Mouse (Mus musculus) lung, adult 2 months (tissue): ENCODE data around the gene Chrm5. TPM values are rescaled to one million over a fixed set of nuclear protein-coding genes. Genes with fewer than 3 reads are reported as not detected.

Source experiments
- DNase-seq: peaks from one replicate; pipeline ENCODE4 v3.0.0; 2022
- H3K4me1 ChIP-seq: fragments of 200-500 bp; 2 replicates; pipeline ENCODE4 v1.6.1; 2011; ENCODE audit warnings: low read length; ENCODE audit not compliant: control insufficient read depth, insufficient read depth
- H3K4me3 ChIP-seq: fragments of 200-500 bp; replicated peaks from 2 replicates; pipeline ENCODE3; 2011; ENCODE audit warnings: low read depth, mild to moderate bottlenecking, control low read depth, low read length; ENCODE audit errors: extremely low read depth
- CTCF ChIP-seq: fragments of 200-500 bp; IDR thresholded peaks from 2 replicates; pipeline ENCODE4 v1.5.1; 2011; ENCODE audit warnings: mild to moderate bottlenecking, low read length, control low read depth; ENCODE audit not compliant: insufficient read depth
- POLR2A ChIP-seq: fragments of 200-500 bp; IDR thresholded peaks from 2 replicates; pipeline ENCODE4 v1.6.1; 2011; ENCODE audit warnings: low read depth, mild to moderate bottlenecking, control low read depth, low read length, borderline replicate concordance; ENCODE audit errors: extremely low read depth
- whole genome bisulfite sequencing: fragments of 180-500 bp; shearing (Covaris S2); methylation state at CpG from one replicate; pipeline ENCODE4 v1.1.7; 2018; 5-methylcytosine and 5-hydroxymethylcytosine counted together
- polyA plus RNA-seq: library from polyadenylated mRNA; depleted of rRNA; stranded (reverse); fragments of >200 nt; gene quantifications from 2 replicates; pipeline ENCODE4 v1.2.3, GENCODE M21; 2012; rRNA removed

Gene Chrm5
- polyA plus RNA-seq, 1 experiment = not detected

DNA sequence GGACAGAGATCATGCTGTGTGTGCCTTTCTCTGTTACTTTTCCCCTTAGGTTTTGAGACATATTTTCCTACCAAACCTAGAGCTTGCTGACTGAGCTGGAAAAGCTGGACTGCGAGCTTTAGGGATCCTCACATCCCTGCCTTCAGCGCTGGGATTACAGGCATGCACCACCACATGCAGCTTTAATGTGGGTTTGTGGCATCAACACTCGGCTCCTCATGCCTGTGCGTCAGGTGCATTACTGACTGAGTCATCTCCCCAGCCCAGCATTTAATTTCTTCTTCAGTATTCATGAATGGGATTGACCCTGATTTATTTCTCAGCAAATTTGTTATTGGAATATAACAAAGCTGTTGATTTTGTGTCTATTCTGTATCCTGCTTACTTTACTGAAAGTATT lies 44.3 kb downstream of the Chrm5 start:
- no peak for DNase-seq
- Histone ChIP-seq H3K4me3 (no peak overlapping the region), H3K4me1 (no peaks in the 10 kb centered on the region; the same call in 1 of the 2 replicates)
- WGBS = 70% methylated on average over 4 of the region's 4 CpGs
- no peak for TF ChIP-seq CTCF
- TF ChIP-seq POLR2A = no peak

DNA sequence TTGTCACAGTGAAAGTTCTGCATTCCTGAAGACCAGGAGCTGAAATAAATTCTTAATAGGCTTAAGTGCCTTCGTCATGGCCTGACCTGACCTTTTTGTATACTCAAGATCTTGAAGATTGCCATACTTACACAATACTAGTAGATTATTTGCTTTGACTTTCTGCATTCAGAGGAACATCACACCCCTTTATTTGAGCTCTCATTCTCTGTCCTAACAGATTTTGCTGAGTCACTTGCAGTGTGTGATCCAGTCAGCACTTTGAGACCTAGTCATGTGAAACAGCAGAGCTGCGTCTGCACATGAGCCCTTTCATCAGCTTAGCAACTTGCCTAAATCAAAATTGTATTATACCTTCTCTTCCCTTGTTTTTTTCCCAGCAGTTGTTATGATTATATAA lies 47.2 kb downstream of the Chrm5 start:
- H3K4me1 ChIP-seq = no peaks in the 10 kb centered on the region; the same call in 1 of the 2 replicates
- TF ChIP-seq CTCF = no peak
- no peak for TF ChIP-seq POLR2A
- DNase-seq = no peak

DNA sequence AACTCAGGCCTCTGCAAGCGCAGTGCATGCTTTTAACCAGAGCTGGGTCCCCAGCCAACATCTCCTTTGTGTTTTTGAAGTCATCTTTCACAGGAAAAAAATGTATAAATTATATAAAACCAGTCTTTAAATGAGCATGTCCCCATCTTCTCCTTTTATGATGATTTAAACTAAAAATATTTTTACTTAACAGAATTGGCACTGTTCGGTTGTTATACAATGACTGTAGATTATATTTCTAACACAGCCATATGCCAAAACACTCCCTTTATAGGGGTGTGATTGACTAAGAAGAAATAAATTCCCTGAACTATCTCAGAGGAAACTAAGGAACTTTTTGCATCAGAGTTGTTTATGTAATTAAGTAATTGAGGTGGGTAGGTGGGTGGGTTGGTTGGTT lies 48.0 kb downstream of the Chrm5 start:
- TF ChIP-seq CTCF (no peak), POLR2A (no peak)
- Histone ChIP-seq H3K4me3 (no peak overlapping the region), H3K4me1 (no peaks in the 10 kb centered on the region)
- WGBS = 87% methylated on average over 2 of the region's 2 CpGs
- DNase-seq = no peak

More for the DNA sequence above, 47.2 kb downstream of the Chrm5 start:
- no peak overlapping the region for H3K4me3 ChIP-seq
- 51% methylated on average over 2 of the region's 2 CpGs for WGBS

DNA sequence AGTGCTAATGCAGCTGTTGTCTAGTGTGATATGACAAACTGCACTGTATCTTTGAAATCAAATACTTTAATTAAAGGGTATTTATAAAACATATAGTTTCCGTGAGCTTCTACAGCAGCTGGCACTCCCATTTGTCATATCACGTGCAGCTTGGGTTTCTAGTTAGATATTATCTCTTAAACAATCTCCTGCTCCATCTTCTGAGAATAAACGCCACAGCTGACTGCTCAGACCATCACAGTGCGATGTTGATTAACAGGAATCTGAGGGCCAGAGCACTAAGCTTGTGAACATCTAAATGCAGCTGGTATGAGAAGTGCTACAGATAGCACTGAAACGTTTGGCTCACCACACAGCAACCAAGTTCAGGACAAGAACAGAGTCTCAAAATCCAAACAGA lies 50.2 kb downstream of the Chrm5 start:
- DNase-seq = no peak
- WGBS = 35% methylated on average over 5 of the region's 5 CpGs
- H3K4me1 ChIP-seq = no peaks in the 10 kb centered on the region

DNA sequence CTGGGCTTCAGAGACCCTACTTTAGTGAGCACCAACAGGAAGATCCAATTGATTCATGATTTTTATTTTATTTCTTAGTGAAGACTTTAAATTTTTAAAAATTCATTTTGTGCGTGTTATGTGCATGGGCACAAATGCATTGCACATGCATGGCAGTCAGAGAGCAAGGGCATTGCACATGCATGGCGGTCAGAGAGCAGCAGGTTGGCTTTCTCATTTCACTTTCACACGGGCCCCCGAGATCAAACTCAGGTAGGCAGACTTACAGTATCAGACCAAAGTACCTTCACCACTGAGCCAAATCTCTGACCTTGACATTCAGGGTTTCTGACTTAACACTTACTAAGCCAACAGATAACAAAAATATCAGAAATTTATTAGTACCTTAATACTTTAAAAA lies 50.9 kb downstream of the Chrm5 start:
- H3K4me3 ChIP-seq = no peak overlapping the region
- H3K4me1 ChIP-seq = no peaks in the 10 kb centered on the region
- no peak for TF ChIP-seq CTCF
- no peak for DNase-seq
- WGBS = 88% methylated on average over 4 of the region's 4 CpGs

More for the DNA sequence above, 50.2 kb downstream of the Chrm5 start:
- no peak overlapping the region for H3K4me3 ChIP-seq
- TF ChIP-seq CTCF (no peak), POLR2A (no peak)

Other genes starting within 250 kb of the Chrm5 start
- gene Lpcat4, start 241.3 kb downstream of the Chrm5 start, polyA plus RNA-seq = 48.6 and 50.9 TPM in 2 replicates
- gene Nutm1, start 221.5 kb downstream of the Chrm5 start, polyA plus RNA-seq = not detected in 2 replicates
- gene Nop10, start 218.8 kb downstream of the Chrm5 start, polyA plus RNA-seq = 40.3 and 50.4 TPM in 2 replicates
- 34.7 and 49.1 TPM in 2 replicates for gene Slc12a6, start 214.9 kb downstream of the Chrm5 start, polyA plus RNA-seq
- not detected in 2 replicates for gene Gm21985, start 214.5 kb downstream of the Chrm5 start, polyA plus RNA-seq
- 76.8 and 95.5 TPM in 2 replicates for gene Emc4, start 112.7 kb downstream of the Chrm5 start, polyA plus RNA-seq
- gene Katnbl1, start 101.6 kb downstream of the Chrm5 start, polyA plus RNA-seq = 1.2 and 2.3 TPM in 2 replicates
- gene Emc7, start 25.8 kb downstream of the Chrm5 start, polyA plus RNA-seq = 7.2 and 8.9 TPM in 2 replicates
- gene Aven, start 12.2 kb upstream of the Chrm5 start, polyA plus RNA-seq = 2.3 and 2.5 TPM in 2 replicates